Mouse (Mus musculus) NIH3T3 (cell line): ENCODE results near the gene Hnrnpa1.
"Not testable (repeated sequence)": the region's sequence is repeated elsewhere in the genome, so short reads cannot be mapped to it uniquely, and the experiment has no call there.

ENCODE experiments used
- DNase-seq: peaks from one replicate; pipeline ENCODE4 v3.0.0-alpha.2; 2012; ENCODE audit warnings: low read depth

Hnrnpa1 gene

DNA sequence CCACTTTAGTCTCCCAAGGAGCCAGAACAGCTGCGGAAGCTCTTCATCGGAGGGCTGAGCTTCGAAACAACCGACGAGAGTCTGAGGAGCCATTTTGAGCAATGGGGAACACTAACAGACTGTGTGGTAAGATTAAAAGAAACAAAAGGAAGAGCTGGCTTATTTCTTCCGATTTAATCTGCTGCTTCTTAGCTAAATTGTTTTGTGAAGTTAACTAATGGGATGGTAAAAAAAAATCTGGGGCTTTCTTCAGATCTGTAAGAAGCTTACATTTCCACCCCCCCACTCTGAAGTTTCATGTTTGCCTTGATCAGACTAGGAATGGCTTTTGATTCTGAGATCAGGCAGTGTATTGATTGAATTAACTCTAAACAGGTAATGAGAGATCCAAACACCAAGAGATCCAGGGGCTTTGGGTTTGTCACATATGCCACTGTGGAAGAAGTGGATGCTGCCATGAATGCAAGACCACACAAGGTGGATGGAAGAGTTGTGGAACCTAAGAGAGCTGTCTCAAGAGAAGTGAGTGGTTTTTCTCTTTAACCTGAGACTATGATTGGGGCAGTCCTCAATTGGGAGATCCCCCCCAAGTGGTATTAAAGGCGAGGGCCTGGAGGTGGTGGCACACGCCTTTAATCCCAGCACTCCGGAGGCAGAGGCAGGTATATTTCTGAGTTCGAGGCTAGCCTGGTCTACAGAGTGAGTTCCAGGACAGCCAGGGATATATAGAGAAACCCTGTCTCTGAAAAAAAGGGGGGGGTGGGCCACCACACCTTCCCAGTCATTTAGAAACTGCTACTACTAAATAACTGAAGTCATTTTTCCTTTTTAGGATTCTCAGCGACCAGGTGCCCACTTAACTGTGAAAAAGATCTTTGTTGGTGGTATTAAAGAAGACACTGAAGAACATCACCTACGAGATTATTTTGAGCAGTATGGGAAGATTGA is 1.1 kb downstream of the Hnrnpa1 start:
- DNase-seq = not testable (repeated sequence)

GRCm38 (mm10) chr15:103242885-103243284 is 2.7 kb downstream of the Hnrnpa1 start:
- DNase-seq = no peak

GRCm38 (mm10) chr15:103245616-103246015 is 5.4 kb downstream of the Hnrnpa1 start:
- no peak for DNase-seq

DNA sequence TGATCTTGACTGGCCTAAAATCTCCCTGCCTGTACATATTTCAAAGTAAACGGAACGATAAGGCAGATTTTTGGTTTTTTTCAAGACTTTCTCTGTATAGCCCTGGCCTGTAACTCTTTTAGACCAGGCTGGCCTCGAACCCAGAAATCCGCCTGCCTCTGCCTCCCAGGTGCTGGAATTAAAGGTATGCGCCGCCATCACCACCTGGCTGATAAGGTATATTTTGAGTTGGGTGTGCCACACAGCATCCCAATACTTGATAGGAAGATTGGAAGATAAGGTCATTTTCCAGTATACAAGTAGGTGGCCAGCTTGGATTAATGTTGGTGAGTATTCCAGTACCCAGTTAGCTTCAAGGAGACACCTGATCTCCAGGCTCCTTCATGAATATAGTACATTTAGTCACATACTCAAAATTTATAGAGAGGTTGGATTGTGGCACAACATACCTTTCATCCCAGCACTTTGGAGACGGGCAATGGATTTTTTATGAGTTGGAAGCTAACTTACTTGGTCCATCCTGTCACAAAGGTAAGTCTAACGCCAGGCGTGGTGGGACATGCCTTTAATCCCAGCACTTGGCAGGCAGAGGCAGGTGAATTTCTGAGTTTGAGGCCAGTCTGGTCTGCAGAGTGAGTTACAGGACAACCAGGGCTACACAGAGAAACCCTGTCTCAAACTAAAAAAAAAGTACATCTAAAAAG is 7.0 kb downstream of the Hnrnpa1 start:
- no peak for DNase-seq

DNA sequence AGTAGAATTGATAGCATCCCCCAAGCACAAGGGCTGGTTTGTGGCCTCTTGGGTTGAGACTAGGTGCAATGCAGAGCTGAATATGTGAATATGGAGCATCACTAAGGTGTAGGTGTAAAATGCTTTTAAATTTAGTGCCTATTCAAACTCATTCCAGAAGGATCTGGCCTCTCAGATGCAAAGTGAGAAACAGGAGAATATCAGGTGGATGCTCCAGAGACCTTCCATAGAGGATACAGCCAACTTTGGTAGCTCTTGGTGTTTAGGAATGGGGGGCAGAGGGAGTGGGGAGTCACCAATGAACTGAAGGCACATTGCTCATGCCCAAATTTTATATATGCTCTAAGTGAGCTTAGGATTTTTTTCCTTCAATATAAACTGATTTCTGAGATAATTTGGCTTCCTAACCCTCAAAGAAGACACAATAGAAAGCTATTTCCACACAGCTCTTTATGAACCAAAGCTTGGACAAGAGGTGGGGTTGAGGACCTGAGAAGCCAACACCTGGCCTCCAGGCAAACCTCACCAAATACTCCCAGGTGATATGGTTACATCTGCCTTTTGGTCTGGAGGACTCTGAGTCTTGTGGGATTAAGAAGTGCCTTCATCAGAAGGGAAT is 7.7 kb downstream of the Hnrnpa1 start:
- DNase-seq = no peak

DNA sequence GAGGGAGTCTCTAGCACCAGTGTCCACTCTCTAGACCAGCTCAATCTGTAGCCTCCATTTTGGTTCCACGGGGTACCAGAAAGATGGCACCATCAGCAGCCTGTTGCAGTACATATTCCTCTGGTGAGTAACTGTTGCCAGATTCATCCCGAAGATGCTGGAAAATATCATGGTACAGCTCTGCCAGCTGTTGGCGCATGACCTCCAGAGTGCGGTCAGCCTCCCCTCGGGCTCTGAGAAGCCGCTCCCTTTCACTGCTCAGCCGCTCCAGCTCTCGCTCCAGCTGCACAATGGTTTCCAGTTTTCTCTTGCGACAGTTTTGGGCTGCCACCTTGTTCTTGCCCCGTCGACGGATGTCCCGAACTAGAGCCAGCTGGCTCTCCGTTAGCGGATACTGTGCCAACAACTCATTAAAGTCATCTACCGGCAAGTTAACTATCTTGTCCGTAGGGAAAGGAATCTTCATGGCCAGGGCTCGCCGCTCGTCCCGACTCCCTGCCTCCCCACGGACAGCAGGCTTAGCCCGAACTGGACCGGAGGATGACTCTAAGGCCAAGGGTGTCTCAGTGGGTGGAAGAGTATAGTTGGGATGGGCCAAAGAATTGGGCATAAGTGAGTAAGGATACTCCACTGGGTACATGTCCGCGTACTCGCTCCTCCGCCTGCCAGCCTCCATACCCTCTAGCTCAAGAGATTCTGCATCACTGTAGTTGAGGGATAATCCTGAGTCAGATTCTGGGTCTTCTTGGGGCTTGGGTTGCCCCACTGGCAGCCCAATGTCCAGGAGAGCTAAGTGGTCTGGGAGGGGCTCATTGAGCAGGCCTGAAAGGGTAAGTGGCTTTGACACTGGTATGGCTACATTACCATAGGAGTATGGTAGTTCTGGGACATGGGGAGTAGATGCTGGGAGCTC is 8.4 kb downstream of the Hnrnpa1 start:
- DNase-seq = peak; percentile 37

GRCm38 (mm10) chr15:103249511-103249910 is 9.3 kb downstream of the Hnrnpa1 start:
- DNase-seq = not testable (repeated sequence)

- DNase-seq = peak; percentile 65
These were observed 10.0 kb downstream of the Hnrnpa1 start for GRCm38 (mm10) chr15:103250195-103250740.

DNA sequence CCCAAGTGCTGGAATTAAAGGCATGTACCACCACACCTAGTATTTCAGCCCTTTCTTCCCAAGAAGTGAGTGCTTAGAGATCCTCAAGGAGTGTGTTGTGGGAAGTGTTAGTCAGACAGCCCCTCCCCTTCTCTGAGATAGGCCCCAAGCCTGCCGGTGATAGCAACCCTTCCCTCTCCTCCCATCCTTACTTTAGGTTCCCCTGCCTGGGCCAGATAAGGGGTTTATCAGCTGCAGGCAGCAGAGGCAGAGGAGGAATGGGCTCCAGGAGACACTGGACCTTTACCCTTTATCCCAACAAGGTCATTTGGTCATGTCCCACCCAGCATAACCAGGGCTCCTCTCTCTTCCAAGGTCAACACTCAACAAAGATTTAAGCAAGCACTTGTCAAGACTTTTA is 11.4 kb downstream of the Hnrnpa1 start:
- no peak for DNase-seq

DNA sequence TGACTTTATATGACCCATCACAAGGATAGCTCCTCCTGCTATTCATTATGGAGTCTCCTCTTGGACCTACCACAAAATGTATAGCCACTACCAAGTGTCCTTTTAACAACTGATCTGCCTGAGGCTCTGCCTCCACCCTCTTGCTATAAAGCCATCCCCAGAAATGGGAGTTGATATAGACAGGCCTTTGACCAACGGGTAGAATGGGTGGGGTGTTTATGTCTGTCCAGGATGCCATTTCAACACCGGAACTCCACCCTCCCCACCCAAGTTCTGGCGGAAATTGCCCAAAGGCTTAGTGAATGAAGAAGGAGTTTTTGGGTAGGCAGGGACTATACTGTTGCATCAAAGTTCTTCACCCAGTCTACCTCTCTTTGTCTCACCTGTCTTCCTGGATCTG is 12.4 kb downstream of the Hnrnpa1 start:
- DNase-seq = no peak

DNA sequence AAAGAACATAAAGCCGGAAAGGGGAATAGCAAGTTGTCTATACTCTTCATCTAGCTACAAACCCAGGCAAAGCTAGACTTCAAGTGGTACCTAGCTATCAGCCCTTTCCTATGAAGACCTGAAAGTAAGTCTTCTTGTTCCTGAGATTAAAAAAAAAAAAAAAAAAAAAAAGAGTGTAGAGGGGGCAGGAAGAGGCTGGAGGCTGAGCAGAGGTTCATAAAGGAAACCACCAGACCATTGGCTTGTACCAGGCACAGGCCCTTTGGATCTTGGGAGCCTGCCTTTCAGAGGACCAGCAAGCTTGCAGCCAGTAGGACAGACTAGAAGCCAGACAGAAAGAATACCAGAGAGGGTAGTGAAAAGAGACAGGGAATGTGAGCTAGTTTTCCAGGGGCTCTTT is 13.1 kb downstream of the Hnrnpa1 start:
- DNase-seq = no peak

- DNase-seq = no peak
These were observed 14.9 kb downstream of the Hnrnpa1 start for GRCm38 (mm10) chr15:103255169-103255568.

- no peak for DNase-seq
These were observed 16.2 kb downstream of the Hnrnpa1 start for GRCm38 (mm10) chr15:103256210-103256986.

GRCm38 (mm10) chr15:103257790-103258728 is 17.8 kb downstream of the Hnrnpa1 start, which contains the start of gene Nfe2:
Gene Nfe2 (minus strand): TSS chr15:103258403.
- DNase-seq = peak; percentile 56

DNA sequence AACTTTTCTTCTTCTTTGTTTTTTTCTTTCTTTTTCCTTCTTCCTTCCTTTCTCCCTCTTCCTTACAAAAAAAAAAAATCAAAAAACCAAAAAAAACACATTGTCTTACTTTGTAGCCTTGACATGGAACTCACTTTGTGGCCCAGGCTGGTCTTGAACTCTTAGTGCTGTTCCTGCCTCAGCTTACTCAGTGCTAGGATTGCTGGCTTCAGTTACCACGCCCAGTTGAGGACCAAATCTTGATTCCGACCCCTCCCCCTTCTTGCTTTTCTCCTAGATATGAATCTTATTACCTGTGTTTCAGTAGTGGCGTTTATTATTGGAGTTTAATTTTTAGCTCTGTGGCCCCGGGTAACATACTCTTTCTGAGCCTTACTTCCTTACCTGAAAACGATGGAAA is 18.9 kb downstream of the Hnrnpa1 start:
- no peak for DNase-seq

DNA sequence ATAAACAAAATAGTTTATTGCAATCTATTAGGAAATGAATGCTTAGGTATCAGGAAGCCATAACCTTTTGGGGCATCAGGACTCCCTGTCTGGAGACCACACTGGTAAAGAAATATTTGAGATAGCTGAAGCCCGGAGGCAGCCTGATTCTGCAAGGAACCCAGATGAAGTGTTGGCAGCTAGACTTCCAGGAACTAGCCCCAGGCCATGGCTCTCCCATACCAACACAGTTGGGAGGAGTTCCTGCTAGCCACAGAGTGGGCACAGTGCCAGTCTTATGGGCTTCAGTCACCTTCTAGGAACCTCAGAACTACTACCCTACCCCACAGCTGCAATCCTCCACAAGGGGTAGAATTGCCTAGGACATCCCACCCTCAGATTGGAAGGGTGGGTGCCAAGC is 19.8 kb downstream of the Hnrnpa1 start:
- DNase-seq = peak; percentile 92

DNA sequence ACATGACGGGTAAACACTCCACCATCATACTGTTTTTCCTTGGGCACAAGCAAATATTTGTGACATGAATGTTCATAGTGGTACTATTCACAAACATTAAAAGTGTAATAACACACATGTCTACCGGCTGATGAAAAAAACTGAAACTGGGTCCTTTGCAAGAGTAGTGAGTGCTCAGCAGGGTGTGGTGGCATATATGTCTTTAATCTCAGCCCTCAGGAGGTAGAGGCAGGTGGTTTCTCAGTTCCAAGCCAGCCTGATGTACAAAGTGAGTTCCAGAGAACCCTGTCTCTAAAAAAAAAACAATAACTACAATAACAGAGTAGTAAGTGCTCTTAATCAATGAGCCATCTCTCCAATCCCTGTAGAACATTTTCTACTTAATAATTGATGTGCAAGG is 24.6 kb downstream of the Hnrnpa1 start:
- DNase-seq = no peak

DNA sequence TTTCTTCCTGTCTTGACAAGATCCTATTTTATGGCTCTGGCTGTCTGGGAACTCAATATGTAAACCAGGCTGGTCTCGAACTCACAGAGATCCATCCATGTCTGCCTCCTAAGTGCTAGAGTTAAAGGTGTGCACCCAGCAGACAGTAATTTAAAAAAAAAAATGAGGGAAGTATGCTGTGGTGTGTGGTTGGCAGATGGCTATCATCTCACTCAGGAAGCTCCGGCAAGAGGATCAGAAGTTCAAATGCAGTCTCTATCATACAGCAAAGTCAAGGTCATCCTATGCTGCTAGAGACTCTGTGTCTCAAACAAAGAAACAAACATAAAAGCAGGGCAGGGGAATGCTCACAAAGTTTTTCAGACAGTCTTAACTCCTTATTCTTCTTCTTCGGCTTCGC is 28.7 kb downstream of the Hnrnpa1 start:
- no peak for DNase-seq
